Mouse (Mus musculus) adrenal gland, postnatal 14 days (tissue): Measurements from ENCODE around the gene Dpep2nb. TPM values are rescaled to one million over a fixed set of nuclear protein-coding genes. Genes with fewer than 3 reads are reported as not detected.
"Not testable (repeated sequence)": the region's sequence is repeated elsewhere in the genome, so short reads cannot be mapped to it uniquely, and the experiment has no call there.

Source experiments
- DNase-seq: peaks from one replicate; pipeline ENCODE4 v3.0.0; 2021; ENCODE audit warnings: mixed read lengths
- total RNA-seq: library from RNA; stranded (reverse); gene quantifications from 2 replicates; pipeline ENCODE4 v1.2.3, GENCODE M21; 2021

Dpep2nb gene
- total RNA-seq, 1 experiment from 2014 or later = not detected

DNA sequence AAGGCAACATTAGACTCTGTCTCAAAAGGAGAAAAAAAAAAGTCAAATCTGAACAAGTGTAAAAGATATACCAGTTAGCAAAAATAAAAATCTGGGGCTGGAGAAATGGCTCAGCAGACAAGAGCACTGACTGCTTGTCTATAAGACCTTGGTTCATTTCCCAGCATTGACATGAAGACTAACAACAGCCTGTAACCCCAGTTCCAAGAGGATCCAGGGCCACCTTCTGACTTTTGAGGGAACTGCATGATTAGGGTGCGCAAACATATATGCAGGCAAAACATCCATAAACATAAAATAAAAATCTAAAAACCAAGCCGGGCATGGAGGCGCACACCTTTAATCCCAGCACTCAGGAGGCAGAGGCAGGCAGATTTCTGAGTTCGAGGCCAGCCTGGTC is 638 bp upstream of the Dpep2nb start:
- DNase-seq = no peak

- DNase-seq = no peak
Observed at GRCm38 (mm10) chr8:106004538-106005207, 1.1 kb downstream of the Dpep2nb start.

- no peak for DNase-seq
Observed at GRCm38 (mm10) chr8:106001908-106002307, 3.9 kb downstream of the Dpep2nb start.

- peak; percentile 56 for DNase-seq
Observed at GRCm38 (mm10) chr8:105998971-105999370, 6.8 kb downstream of the Dpep2nb start.

GRCm38 (mm10) chr8:105996359-105996758 is 9.4 kb downstream of the Dpep2nb start:
- no peak for DNase-seq

- no peak for DNase-seq
Observed at GRCm38 (mm10) chr8:105993226-105993625, 12.5 kb downstream of the Dpep2nb start.

- peak; percentile 57 for DNase-seq
Observed at GRCm38 (mm10) chr8:105992499-105992898, 13.3 kb downstream of the Dpep2nb start.

- DNase-seq = no peak
Observed at GRCm38 (mm10) chr8:105991546-105991945, 14.2 kb downstream of the Dpep2nb start.

DNA sequence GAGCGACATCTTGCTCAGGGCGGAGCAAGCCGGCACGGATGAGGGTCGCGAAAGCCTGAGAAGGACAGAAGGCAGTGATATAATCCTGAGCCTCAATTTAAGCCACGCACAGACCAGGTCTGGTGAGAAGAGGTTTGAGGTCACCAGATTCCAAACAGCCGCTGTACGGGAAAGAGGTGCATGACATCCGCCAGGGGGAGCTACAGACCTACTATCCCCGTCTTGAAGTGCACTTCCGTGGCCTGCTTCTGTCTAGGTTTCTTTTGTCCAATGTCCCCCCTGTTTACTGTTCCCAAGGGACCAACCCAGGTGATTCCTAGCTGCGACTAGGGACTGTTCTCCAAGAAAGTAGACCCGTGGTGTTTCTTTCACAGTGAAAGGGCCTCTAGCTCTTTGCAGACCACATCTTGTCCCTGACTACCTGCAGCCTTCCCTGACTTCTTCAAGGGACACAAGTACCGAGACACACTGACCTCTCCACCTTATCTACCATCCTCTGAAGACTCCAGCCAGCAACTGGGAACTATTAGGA is 14.9 kb downstream of the Dpep2nb start, which contains the start of gene Dus2:
Dus2 (plus strand) TSS at position 482 of the 532 bp plus-strand sequence.
- peak; percentile 93 for DNase-seq

DNA sequence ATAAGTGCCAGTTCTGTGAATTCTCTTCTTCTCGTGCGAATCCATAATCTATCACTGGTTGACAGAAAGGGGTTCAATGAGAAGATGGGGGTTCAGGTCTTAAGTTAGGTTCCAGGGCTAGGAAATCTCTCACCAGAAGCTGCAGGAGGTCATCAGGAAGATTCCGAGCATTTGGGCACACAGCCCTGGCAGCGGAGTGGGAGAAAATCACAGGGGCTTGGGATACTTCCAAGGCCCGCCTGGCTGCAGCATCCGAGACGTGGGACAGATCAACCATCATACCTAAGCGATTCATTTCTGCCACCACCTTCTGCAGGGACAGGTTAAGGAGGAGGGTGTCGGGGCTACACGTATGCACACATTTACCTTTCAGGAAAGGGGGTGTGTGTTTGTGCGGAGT is 17.2 kb downstream of the Dpep2nb start:
- DNase-seq = no peak

DNA sequence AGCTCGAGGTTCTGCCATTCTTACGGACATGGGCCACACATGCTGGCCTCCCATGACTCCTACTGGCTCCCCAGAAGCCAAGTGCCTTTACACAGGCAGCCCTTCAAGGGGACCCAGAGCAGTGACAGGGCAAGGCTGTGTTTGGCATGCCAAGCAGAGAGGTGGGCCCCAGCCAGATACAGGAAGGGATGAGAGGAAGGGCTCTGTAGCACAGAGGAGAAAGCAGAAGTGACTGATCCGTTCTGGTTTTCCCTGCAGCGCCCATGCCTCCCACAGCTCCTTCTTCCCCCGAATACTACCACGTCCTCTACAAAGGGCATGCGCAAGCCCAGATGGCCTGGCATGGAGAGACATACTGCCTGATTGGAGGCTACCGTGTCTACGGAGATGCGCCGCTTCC is 22.4 kb downstream of the Dpep2nb start:
- DNase-seq = not testable (repeated sequence)

GRCm38 (mm10) chr8:105981146-105981545 is 24.6 kb downstream of the Dpep2nb start:
- DNase-seq = no peak

DNA sequence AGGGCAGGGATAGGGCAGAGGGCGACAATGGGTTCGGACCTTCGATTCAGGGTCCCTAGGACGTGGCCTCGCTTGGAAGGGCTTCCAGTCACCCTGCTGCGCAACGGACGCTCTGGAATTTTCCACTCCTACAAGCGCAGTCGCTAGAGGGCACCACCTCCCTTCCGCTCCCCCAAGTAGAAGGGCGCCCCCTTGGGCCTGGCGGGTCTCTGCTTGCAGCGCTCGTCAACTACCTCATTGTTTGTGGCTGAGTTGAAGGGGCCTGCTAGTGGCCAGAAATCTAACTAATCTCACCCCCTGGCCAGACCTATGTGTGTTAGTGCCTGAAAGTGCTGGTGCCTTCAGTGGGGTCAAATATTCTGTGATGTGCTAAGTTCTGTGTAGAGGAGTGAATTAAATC is 26.4 kb downstream of the Dpep2nb start, which contains the start of gene Dpep3:
Dpep3 (minus strand) TSS at position 105 of the 400 bp plus-strand sequence.
- no peak for DNase-seq

GRCm38 (mm10) chr8:105975363-105975762 is 30.4 kb downstream of the Dpep2nb start:
- DNase-seq = no peak

GRCm38 (mm10) chr8:105971019-105971720 is 34.6 kb downstream of the Dpep2nb start:
- DNase-seq = no peak

GRCm38 (mm10) chr8:105969367-105969766 is 36.4 kb downstream of the Dpep2nb start:
- no peak for DNase-seq

- peak; percentile 40 for DNase-seq
Observed at GRCm38 (mm10) chr8:105966692-105967311, 39.0 kb downstream of the Dpep2nb start.

DNA sequence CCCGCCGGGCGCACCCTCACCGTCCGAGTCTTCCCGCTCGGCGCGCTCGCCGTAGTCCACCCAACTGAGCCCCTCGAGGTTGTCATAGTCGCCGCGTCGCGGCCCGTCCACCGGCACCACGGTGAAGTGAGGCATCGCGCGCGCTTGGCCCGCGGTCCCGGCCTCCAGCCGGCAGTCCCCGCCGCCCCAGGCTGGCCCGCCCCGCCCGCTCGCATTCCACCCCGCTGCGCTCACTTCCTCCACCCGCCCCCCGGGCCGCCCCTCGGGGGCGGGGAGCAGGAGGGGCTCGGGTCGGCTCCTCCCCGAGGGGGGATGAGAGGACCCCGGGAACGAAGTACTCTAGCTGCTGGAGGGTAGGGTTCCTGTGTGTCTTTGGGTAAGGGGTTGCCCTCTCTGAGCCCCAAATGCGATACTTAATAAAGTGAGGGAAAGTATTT is 39.9 kb downstream of the Dpep2nb start, which contains the start of gene Slc12a4:
Slc12a4 (minus strand) TSS at position 193 of the 437 bp plus-strand sequence.
- DNase-seq = peak; percentile 92

DNA sequence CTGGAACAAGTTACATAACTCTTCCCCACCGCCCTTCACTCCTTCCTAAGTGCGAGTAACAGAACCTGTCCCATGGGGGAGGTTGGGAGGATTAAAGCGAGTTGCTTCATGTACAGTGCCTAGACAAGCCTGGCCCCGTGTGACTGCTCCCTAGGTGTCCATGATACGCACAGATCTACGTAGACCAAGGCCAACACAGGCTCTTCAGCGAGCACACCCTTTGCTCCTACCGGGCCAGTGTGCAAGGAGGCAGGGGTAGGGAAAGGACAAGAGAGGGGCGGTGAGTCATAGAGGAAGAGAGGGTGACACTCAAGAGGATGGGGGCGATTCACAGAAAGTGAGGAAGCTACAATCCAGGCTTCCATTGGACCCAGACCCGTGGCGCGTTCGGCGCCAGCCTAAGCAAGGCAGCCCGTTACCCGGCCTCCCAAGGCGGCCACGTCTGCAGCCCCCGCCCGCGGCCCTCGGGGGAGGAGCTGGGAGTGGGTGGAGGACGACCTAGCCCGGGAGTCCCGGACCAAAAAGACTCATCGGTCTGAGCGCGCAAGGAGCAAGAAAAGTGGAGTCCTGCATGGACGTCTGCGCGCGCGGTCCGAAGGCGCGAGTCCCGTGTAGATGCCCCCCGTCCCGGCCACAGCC is 40.4 kb downstream of the Dpep2nb start:
- peak; percentile 78 for DNase-seq

- no peak for DNase-seq
Observed at GRCm38 (mm10) chr8:105964506-105965265, 41.1 kb downstream of the Dpep2nb start.

GRCm38 (mm10) chr8:105961536-105961935 is 44.2 kb downstream of the Dpep2nb start:
- DNase-seq = no peak
